Mouse (Mus musculus) fat pad, adult 2 months (tissue): ENCODE data around the gene Svs4.
"Not testable (repeated sequence)": the region's sequence is repeated elsewhere in the genome, so short reads cannot be mapped to it uniquely, and the experiment has no call there.

Source experiments
- DNase-seq: peaks from one replicate; pipeline ENCODE4 v3.0.0-alpha.2; 2011; ENCODE audit warnings: low read depth, low spot score; ENCODE audit errors: extremely low read depth

The Svs4 gene

DNA sequence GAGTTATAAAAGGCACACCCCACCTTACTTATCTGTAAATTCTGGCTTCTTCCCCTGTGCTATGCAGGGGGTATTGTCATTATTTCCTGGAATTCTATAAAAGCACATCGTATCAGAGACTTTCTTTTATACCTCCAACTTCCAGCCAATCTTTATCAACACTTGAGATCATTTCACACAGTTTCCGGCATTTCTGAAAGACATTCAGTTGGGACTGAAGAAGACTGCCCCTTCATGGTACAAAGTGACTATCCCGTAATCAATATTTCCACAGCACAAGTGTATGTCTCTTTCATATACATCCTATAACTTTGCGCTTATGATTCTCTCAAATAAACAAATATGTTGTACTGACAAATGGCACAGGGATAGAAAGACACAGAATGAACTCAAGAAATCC lies at the start of gene Svs4:
Svs4 (minus strand) TSS at position 101 of the 400 bp plus-strand sequence.
- no peak for DNase-seq

DNA sequence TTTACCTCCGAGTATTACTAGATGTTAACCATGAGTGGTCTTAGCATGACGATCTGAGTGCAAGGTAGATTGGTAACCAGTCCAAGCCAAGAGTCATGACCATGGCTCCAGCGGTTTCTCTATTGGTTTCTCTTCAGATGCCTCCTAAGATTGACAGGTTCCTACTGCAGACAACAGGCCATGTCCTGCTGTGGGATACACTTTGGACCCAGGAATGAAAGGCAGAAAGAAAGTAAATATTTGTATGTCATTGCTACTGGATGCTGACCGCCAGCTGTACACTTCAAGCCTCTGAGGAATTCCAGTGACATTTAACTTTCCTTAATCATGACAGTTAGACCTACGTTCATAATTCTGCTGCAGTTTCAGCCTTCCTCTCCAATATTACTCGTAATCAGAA lies 42.7 kb upstream of the Svs4 start:
- no peak for DNase-seq

DNA sequence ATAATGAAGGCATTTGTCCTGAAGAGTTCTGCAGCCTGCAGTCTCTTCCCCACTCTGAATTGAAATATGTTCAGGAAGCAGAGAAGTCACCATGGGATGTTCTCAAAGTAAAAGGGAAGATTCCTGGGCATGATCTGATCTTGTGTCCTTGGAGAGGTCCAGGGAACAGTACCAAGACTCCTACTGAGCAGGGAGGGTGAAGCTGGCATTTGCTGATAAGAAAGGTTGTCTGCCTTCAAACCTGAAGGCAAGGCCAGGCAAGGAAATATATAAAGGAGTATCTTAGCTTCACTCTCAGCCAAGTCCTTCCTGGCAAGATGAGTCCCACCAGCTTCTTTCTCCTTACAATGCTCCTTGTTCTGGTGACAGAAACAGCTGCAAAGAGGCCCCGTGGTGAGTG lies 38.2 kb upstream of the Svs4 start, which contains the start of gene Svs6:
Svs6 (plus strand) TSS at position 301 of the 400 bp plus-strand sequence.
- DNase-seq: not testable (repeated sequence)

DNA sequence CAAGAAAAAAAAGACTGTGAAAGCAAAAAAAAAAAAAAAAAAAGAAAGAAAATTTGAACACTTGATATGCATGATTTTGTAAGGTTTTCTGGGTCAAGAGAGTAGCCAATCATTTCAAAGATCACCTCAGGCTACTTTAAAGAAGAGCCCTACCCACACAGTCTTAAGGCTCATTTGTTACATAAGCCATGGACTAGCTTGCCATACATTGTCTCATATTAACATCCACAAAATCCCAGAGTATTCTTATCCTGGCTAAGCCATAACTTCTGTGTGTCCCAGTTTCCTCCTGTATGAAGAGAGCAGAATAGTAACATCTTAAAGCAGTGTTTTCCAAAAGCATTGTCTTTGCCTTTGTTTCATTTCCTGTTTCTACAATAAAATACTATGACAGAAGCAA lies 37.2 kb upstream of the Svs4 start:
- DNase-seq: not testable (repeated sequence)

DNA sequence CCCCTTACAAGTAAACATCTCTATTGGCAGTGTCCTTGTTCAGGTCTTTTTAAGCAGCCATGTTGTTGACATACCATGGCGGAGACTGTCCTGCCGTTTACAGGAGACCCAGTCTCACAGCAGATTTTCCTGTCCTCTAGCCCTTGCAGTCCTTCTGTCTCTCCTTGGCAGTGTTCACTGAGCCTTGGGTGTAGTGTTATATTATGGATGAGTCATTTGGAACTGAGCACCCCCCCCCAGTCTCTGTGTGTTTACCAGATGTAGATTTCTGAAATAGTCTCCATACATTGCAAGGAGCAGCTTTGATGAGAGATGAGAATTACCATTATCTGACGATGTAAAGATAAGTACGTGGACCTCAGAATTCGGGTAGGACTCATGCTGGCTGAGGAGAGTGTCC lies 34.3 kb upstream of the Svs4 start:
- no peak for DNase-seq

DNA sequence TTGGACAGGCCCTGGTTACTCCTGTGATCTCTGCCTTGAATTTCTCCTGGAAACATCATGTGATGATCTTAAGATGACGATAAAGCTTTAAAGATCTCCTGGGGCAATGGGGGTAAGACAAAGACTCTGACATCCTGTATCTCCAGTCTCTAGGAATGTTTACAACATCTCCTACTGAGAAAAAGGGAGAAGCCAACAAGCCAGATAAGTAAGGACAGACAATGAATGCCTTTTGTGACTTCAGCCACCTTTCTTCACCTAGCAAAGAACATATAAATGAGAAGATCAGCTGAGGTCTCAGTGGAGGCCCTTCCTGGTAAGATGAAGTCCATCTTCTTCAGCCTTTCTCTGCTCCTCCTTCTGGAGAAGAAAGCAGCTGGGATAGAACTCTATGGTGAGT lies 10.7 kb upstream of the Svs4 start, which contains the start of gene Svs3a:
Svs3a (plus strand) TSS at position 301 of the 400 bp plus-strand sequence.
- DNase-seq: not testable (repeated sequence)

DNA sequence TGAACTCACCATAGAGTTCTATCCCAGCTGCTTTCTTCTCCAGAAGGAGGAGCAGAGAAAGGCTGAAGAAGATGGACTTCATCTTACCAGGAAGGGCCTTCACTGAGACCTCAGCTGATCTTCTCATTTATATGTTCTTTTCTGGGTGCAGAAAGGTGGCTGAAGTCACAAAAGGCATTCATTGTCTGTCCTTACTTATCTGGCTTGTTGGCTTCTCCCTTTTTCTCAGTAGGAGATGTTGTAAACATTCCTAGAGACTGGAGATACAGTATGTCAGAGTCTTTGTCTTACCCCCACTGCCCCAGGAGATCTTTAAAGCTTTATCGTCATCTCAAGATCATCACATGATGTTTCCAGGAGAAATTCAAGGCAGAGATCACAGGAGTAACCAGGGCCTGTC lies 21.7 kb downstream of the Svs4 start, which contains the start of gene Svs3b:
Svs3b (minus strand) TSS at position 101 of the 400 bp plus-strand sequence.
- DNase-seq: not testable (repeated sequence)

DNA sequence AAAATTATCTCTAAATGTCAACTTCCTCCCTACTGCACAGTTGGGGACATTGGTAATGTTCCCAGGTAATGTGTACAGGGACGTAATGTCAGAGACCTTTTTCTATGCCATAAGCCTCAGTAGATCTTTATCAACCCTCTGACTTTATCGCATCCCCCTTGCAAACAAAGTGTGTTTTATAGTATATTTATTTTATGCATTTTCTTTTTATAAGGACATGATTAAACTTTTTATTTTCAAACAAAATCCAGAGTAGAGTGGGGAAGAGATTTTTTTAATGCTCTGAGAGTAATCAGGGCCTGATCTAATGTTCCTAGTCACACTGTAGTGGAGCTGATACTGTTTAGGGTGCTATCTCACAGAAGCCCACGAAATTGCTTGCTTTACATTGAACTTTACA lies 39.9 kb downstream of the Svs4 start, which contains the start of gene Svs2:
Svs2 (minus strand) TSS at position 101 of the 400 bp plus-strand sequence.
- DNase-seq: no peak

DNA sequence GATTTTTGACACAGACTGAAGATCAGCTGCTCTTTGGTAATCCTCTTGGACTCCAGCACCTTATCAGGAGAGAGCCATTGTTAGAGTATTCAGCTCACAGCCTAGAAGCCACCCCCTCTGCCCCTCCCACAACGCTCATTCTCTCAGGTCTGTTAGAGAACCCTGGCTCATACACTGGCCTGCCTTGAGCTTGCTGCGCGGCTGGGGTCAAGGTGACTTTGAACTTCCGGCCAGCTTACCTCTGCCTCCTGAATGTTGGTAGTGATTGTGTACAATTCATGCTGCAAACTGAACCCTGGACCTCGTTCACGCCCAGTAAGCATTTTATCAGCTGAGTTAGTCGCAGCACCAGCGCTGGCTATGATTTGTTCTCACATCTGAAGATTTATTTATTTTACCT lies 45.6 kb downstream of the Svs4 start:
- DNase-seq: no peak

DNA sequence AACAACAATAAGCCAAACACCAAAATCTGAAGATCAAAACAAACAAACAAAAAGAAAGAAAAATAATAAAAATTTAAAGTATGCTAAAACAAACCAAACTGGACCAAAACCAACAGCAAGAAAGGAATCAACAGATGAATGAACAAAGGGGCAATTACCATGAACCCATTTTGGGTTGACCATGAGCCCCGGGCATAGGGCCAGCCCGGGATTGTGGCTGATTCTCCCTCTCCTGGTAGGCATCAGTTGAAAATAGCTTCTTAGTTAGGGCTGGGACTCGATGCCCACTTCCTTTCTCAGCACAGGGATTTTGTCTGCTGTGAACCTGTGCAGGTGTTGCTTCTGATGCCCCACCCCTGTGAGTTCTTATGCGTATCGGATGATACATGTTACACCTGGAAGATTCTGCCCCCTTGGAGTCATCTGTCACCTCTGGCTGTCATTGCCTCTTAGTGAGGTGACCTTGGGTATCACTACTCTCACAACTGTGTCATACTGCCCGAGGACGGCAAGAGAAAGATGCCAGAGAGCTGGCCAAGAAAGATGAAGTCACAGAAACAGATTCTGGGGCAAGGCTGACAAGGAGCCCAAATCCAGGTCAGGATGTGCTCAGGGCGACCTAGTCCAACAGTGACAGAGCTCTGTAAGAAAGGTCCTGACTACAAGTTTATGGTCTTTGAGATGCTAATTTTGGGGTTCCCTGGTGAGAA lies 49.7 kb downstream of the Svs4 start:
- no peak for DNase-seq
